Mouse (Mus musculus) kidney, embryonic 15.5 days (tissue): ENCODE measurements around the gene Kpna6. TPM values are rescaled to one million over a fixed set of nuclear protein-coding genes. Genes with fewer than 3 reads are reported as not detected.
"Not testable (repeated sequence)": the region's sequence is repeated elsewhere in the genome, so short reads cannot be mapped to it uniquely, and the experiment has no call there.

Source experiments
- ATAC-seq: fragments of 200-750 bp; cut with Nextera tagmentation; replicated peaks from 2 replicates; pipeline ENCODE4 v1.8.0; 2017; ENCODE audit warnings: moderate TSS enrichment; ENCODE audit not compliant: low FRiP score
- H3K27ac ChIP-seq: fragments of 300-500 bp; sonication (generic); 2 replicates; pipeline ENCODE4 v1.5.1; 2015; ENCODE audit warnings: mild to moderate bottlenecking, inconsistent platforms
- H3K27me3 ChIP-seq: fragments of 300-500 bp; sonication (generic); 2 replicates; pipeline ENCODE4 v1.6.1; 2015; ENCODE audit warnings: inconsistent platforms
- H3K36me3 ChIP-seq: fragments of 300-500 bp; sonication (generic); 2 replicates; pipeline ENCODE4 v1.6.1; 2015; ENCODE audit warnings: inconsistent platforms
- H3K4me1 ChIP-seq: fragments of 300-500 bp; sonication (generic); 2 replicates; pipeline ENCODE4 v1.6.1; 2015; ENCODE audit warnings: inconsistent platforms
- H3K4me2 ChIP-seq: fragments of 300-500 bp; sonication (generic); 2 replicates; pipeline ENCODE4 v1.6.1; 2015; ENCODE audit warnings: moderate library complexity, mild to moderate bottlenecking, inconsistent platforms
- H3K4me3 ChIP-seq: fragments of 300-500 bp; sonication (generic); replicated peaks from 2 replicates; pipeline ENCODE4 v1.5.1; 2015; ENCODE audit warnings: mild to moderate bottlenecking, inconsistent platforms
- H3K9ac ChIP-seq: fragments of 300-500 bp; sonication (generic); 2 replicates; pipeline ENCODE4 v1.6.1; 2015; ENCODE audit warnings: mild to moderate bottlenecking, inconsistent platforms
- H3K9me3 ChIP-seq: fragments of 300-500 bp; sonication (generic); replicated peaks from 2 replicates; pipeline ENCODE4 v1.6.1; 2016; ENCODE audit warnings: inconsistent platforms
- whole genome bisulfite sequencing: fragments of 180-500 bp; shearing (Covaris S2); methylation state at CpG from one replicate; pipeline ENCODE4 v1.1.7; 2015; ENCODE audit warnings: mixed read lengths; 5-methylcytosine and 5-hydroxymethylcytosine counted together
- polyA plus RNA-seq: library from polyadenylated mRNA; unstranded; fragments of >200 nt; fragmentation: Nextera tagmentation; extraction: Ambion mirVana; gene quantifications from 2 replicates; pipeline ENCODE4 v1.2.1, GENCODE M21; 2015

Kpna6 gene
- 18.6 and 18.7 TPM in 2 replicates for polyA plus RNA-seq

DNA sequence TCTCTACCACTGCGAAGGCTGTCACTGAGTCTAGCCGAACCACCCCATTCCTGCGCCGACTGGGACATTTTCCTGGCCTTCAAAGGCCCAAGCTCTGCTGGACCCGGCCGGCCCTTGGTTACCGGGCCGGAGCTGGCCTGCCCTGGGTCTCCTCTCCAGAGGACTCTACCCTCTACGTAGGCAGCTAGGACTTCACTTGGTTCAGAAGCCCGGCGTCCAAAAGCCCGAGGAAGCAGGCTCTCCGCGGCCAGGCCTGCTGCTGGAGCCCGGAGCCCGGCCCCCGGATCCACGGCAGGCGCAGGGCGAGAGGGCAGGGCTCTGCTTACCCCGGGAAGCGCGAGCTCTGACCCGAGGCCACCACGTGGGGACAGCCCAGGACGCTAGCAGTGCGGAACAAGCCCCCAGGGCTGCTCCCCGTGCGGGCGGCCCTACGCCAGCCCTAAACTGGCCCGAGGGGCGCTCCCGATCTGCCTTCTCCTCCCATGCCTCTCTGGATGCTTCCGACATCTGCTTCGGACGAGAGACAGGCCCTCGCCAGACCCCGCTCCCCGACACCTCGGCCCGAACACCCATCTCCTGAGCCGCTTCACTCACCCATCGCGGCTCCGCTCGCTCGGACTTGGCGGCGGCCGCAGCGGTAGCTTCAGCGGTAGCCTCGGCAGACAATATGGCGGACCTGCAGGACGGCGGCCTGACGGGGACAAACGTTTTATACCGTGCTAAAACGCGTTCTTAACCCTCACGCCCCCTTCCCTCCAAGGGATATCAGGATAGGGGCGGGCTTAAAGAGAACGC, at the start of gene Kpna6:
Gene Kpna6 (minus strand): TSS at position 685 of the 795 bp plus-strand sequence.
- no peaks in the 10 kb centered on the region for H3K27me3 ChIP-seq
- H3K9me3 ChIP-seq = no peaks in the 10 kb centered on the region
- peaks cover 35% of the 10 kb centered on the region for H3K36me3 ChIP-seq
- under 1% methylated on average over 65 of the region's 65 CpGs for WGBS
- H3K4me1 ChIP-seq = peaks cover 17% of the 10 kb centered on the region
- ATAC-seq = peak; percentile 89
- H3K4me3 ChIP-seq = peak within 1 kb of the TSS; percentile 85
- H3K4me2 ChIP-seq = peak within 1 kb of the TSS; percentile 80
- H3K27ac ChIP-seq = peak within 1 kb of the TSS; percentile 97
- H3K9ac ChIP-seq = peak within 1 kb of the TSS; percentile 96

DNA sequence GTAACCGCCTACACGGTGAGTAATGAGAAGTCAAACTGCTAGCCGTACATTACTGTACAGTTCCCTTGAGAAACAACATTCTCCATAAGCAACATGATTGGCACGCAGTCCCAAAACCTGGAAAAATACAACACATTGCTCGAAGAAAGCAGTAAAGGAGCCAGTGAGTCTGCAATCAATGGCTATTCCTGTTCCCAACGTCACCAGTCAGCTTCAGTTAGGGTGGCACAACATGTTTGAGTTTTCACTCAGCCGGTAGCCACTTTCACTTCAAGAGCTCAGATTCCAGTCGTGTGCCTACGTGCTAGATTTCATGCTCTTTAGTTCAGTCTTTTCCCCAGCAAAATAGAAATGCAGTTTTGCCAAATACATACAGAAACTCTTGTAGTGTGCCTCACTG, 43.7 kb upstream of the Kpna6 start:
- 91% methylated on average over 9 of the region's 9 CpGs for WGBS
- H3K9me3 ChIP-seq = no peaks in the 10 kb centered on the region
- H3K36me3 ChIP-seq = peaks cover 86% of the 10 kb centered on the region
- H3K27me3 ChIP-seq = no peaks in the 10 kb centered on the region
- H3K4me1 ChIP-seq = no peaks in the 10 kb centered on the region
- H3K9ac ChIP-seq = no peak overlapping the region
- H3K4me2 ChIP-seq = no peak overlapping the region
- H3K4me3 ChIP-seq = no peak overlapping the region
- ATAC-seq = no peak
- no peak overlapping the region for H3K27ac ChIP-seq

GRCm38 (mm10) chr4:129709486-129710129, 37.0 kb upstream of the Kpna6 start:
- Histone ChIP-seq H3K4me3 (no peak overlapping the region), H3K27ac (no peak overlapping the region), H3K27me3 (no peaks in the 10 kb centered on the region), H3K9ac (no peak overlapping the region), H3K4me2 (no peak overlapping the region), H3K4me1 (no peaks in the 10 kb centered on the region), H3K9me3 (no peaks in the 10 kb centered on the region), H3K36me3 (peaks cover 99% of the 10 kb centered on the region)
- ATAC-seq = no peak
- 87% methylated on average over 8 of the region's 8 CpGs for WGBS

DNA sequence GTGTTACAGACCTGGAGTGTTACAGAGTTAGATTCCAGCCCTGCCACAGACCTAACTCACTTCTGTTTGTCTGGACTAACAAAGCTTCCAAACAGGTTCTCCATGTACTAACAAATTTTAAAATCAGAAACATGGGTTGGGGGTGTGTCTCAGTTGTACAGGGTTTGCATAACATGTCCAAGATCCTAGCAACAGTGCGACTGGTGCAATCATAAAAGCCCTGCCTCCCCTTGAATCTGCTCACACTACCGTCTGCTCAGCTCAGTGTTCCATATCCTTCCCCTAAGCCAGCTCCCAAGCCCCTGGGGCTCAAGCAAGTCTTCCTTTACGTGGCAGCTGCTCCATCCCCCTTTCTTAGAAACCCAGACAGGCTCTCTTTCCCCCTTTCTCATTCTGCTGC, 34.2 kb upstream of the Kpna6 start:
- 69% methylated on average over 3 of the region's 3 CpGs for WGBS
- peaks cover 96% of the 10 kb centered on the region for H3K36me3 ChIP-seq
- H3K9ac ChIP-seq = no peak overlapping the region
- no peak overlapping the region for H3K4me2 ChIP-seq
- no peaks in the 10 kb centered on the region for H3K9me3 ChIP-seq
- no peak for ATAC-seq
- H3K4me3 ChIP-seq = no peak overlapping the region
- H3K27ac ChIP-seq = no peak overlapping the region
- peaks cover 24% of the 10 kb centered on the region for H3K4me1 ChIP-seq
- no peaks in the 10 kb centered on the region for H3K27me3 ChIP-seq

GRCm38 (mm10) chr4:129702454-129702853, 29.9 kb upstream of the Kpna6 start:
- WGBS = 12% methylated on average over 11 of the region's 11 CpGs
- Histone ChIP-seq H3K9me3 (no peaks in the 10 kb centered on the region), H3K4me1 (peaks cover 39% of the 10 kb centered on the region), H3K36me3 (peaks cover 54% of the 10 kb centered on the region), H3K4me3 (no peak overlapping the region), H3K27me3 (no peaks in the 10 kb centered on the region), H3K4me2 (0 out of 2 replicates have a peak overlapping the region, but pooled peaks have one; percentile 4), H3K27ac (peak overlapping the region; percentile 81), H3K9ac (peak overlapping the region; percentile 5; the same call in 1 of the 2 replicates)
- peak; percentile 79 for ATAC-seq

- Histone ChIP-seq H3K4me3 (no peak overlapping the region), H3K9ac (peak overlapping the region; percentile 5; the same call in 1 of the 2 replicates), H3K36me3 (peaks cover 47% of the 10 kb centered on the region)
Observed at GRCm38 (mm10) chr4:129701503-129702377, 29.2 kb upstream of the Kpna6 start.

GRCm38 (mm10) chr4:129700661-129701060, 28.1 kb upstream of the Kpna6 start:
- WGBS = 85% methylated on average over 6 of the region's 6 CpGs
- ATAC-seq = not testable (repeated sequence)

More at GRCm38 (mm10) chr4:129701503-129702377, 29.2 kb upstream of the Kpna6 start:
- Histone ChIP-seq H3K9me3 (no peaks in the 10 kb centered on the region), H3K4me2 (peak overlapping the region; percentile 4; the same call in 1 of the 2 replicates), H3K4me1 (peaks cover 46% of the 10 kb centered on the region), H3K27me3 (no peaks in the 10 kb centered on the region), H3K27ac (peak overlapping the region; percentile 81)
- ATAC-seq = 0 out of 2 replicates have a peak, but pooled peaks have one; percentile 9
- 44% methylated on average over 17 of the region's 17 CpGs for WGBS

GRCm38 (mm10) chr4:129700216-129700615, 27.6 kb upstream of the Kpna6 start:
- Histone ChIP-seq H3K27ac (no peak overlapping the region), H3K9me3 (no peaks in the 10 kb centered on the region), H3K27me3 (no peaks in the 10 kb centered on the region), H3K4me3 (no peak overlapping the region), H3K4me1 (peaks cover 53% of the 10 kb centered on the region), H3K4me2 (no peak overlapping the region), H3K36me3 (peaks cover 31% of the 10 kb centered on the region), H3K9ac (no peak overlapping the region)
- ATAC-seq = no peak
- WGBS = 78% methylated on average over 1 of the region's 1 CpGs

More at GRCm38 (mm10) chr4:129700661-129701060, 28.1 kb upstream of the Kpna6 start:
- H3K27me3 ChIP-seq, H3K4me3 ChIP-seq, H3K9me3 ChIP-seq, H3K27ac ChIP-seq, H3K9ac ChIP-seq, H3K4me2 ChIP-seq: not testable (repeated sequence)
- peaks cover 49% of the 10 kb centered on the region for H3K4me1 ChIP-seq
- H3K36me3 ChIP-seq = peaks cover 36% of the 10 kb centered on the region

- H3K27me3 ChIP-seq = no peaks in the 10 kb centered on the region
- peak overlapping the region; percentile 78 for H3K4me2 ChIP-seq
- ATAC-seq = no peak
- peaks cover 26% of the 10 kb centered on the region for H3K36me3 ChIP-seq
- H3K9ac ChIP-seq = peak overlapping the region; percentile 71; the same call in 1 of the 2 replicates
- H3K27ac ChIP-seq = peak overlapping the region; percentile 91
- H3K4me1 ChIP-seq = peaks cover 38% of the 10 kb centered on the region
- peak overlapping the region; percentile 66 for H3K4me3 ChIP-seq
- no peaks in the 10 kb centered on the region for H3K9me3 ChIP-seq
- 89% methylated on average over 7 of the region's 7 CpGs for WGBS
Observed at GRCm38 (mm10) chr4:129697191-129697590, 24.6 kb upstream of the Kpna6 start.

DNA sequence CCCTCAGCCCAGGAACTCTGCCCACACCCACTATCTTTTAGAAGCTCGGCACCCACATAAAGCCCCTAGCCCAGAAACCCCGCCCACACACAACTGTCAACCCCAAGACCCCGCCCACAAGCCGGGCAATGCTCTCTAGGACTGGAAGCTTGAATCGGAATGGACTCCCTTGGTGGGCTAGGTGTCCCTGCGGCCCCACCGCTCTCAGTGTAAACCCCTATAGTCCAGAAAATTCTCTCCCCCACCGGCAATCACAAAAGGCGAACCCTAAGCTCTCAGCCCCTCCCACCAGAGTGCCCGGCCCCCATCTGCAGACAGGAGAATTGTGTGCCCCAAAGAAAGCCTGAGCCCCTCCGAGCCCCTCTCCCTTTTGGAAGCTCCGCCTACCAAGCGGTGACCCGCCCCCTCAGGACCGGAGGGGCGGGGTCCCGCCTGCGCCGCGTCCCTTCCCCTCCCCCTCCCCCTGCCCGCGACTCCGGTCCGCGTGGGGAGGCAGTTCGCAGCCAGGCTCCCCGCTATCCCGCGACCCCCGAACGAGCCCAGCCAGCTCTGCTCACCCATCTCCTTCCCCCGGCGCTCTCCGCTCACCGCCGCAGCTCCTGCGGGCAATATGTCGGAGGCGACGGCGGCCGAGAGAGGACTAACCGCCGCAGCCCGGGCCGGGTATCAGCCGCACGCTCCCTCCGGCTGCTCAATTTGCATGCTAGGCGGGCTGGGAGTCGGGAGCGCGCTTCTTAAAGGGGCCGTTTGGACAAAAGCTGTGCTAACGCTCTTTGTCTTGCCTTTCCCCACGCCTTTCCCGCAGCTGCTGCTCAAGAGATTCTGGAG, 23.8 kb upstream of the Kpna6 start, which contains the start of gene Tmem39b:
Gene Tmem39b (minus strand): TSS at position 681 of the 828 bp plus-strand sequence.
- peak within 1 kb of the TSS; percentile 66 for H3K4me3 ChIP-seq
- no peaks in the 10 kb centered on the region for H3K9me3 ChIP-seq

GRCm38 (mm10) chr4:129695815-129696157, 23.2 kb upstream of the Kpna6 start:
- Histone ChIP-seq H3K4me2 (peak overlapping the region; percentile 78), H3K27me3 (no peaks in the 10 kb centered on the region), H3K4me1 (peaks cover 31% of the 10 kb centered on the region), H3K9ac (peak overlapping the region; percentile 71), H3K4me3 (peak overlapping the region; percentile 66), H3K36me3 (peaks cover 35% of the 10 kb centered on the region), H3K9me3 (no peaks in the 10 kb centered on the region), H3K27ac (peak overlapping the region; percentile 91)
- 15% methylated on average over 6 of the region's 6 CpGs for WGBS
- ATAC-seq = no peak

More for the DNA sequence above, 23.8 kb upstream of the Kpna6 start, which contains the start of gene Tmem39b:
- Histone ChIP-seq H3K4me2 (peak within 1 kb of the TSS; percentile 78), H3K9ac (peak within 1 kb of the TSS; percentile 71), H3K27ac (peak within 1 kb of the TSS; percentile 91), H3K27me3 (no peaks in the 10 kb centered on the region), H3K4me1 (peaks cover 31% of the 10 kb centered on the region), H3K36me3 (peaks cover 29% of the 10 kb centered on the region)
- under 1% methylated on average over 53 of the region's 57 CpGs for WGBS
- ATAC-seq = peak; percentile 89
